Mouse (Mus musculus) cortical plate, adult 2 months (tissue): ENCODE measurements around the gene Igbp1b.

Experiments used
- CTCF ChIP-seq: fragments of 200-500 bp; IDR thresholded peaks from 2 replicates; pipeline ENCODE4 v1.5.1; 2011; ENCODE audit warnings: mild to moderate bottlenecking, control low read depth, low read length; ENCODE audit not compliant: insufficient read depth; ENCODE audit errors: extremely low read depth
- POLR2A ChIP-seq: fragments of 200-500 bp; IDR thresholded peaks from 2 replicates; pipeline ENCODE4 v1.6.1; 2011; ENCODE audit warnings: mild to moderate bottlenecking, low read length, control low read depth; ENCODE audit not compliant: insufficient read depth; ENCODE audit errors: extremely low read depth

DNA sequence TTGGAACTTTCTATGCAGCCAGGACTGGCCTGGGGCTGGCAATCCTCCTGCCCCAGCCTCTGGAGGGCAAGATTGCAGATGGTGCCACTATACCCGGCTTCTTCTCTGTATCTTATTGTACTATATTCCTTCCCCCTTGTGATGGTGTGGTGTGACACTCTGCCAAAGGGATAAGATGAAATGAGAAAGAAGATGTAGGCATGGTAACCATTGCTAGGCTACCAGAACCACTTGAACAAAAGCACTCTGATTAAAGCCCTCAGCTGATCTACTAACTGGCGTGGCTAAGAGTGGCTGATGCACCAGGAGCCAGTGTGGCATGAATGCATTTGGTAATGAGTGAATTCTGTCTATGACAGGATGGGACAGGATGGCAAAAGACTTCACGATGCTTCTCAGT, at the start of gene Igbp1b:
- TF ChIP-seq POLR2A (no peak), CTCF (no peak)
